Mouse (Mus musculus) bone marrow macrophage, adult 2 months (primary cell): ENCODE data around the gene Gnat1.

Source experiments
- CTCF ChIP-seq: IDR thresholded peaks from 2 replicates; pipeline ENCODE4 v1.5.1; 2012; ENCODE audit warnings: low read depth, mild to moderate bottlenecking, low read length, moderate library complexity
- POLR2A ChIP-seq: IDR thresholded peaks from 2 replicates; pipeline ENCODE4 v1.6.1; 2012; ENCODE audit warnings: mild to moderate bottlenecking, low read depth, low read length, borderline replicate concordance

GRCm38 (mm10) chr9:107701594-107701993, 22.1 kb upstream of the Gnat1 start:
- TF ChIP-seq CTCF (no peak), POLR2A (no peak)
